In the genomic region with DNA sequence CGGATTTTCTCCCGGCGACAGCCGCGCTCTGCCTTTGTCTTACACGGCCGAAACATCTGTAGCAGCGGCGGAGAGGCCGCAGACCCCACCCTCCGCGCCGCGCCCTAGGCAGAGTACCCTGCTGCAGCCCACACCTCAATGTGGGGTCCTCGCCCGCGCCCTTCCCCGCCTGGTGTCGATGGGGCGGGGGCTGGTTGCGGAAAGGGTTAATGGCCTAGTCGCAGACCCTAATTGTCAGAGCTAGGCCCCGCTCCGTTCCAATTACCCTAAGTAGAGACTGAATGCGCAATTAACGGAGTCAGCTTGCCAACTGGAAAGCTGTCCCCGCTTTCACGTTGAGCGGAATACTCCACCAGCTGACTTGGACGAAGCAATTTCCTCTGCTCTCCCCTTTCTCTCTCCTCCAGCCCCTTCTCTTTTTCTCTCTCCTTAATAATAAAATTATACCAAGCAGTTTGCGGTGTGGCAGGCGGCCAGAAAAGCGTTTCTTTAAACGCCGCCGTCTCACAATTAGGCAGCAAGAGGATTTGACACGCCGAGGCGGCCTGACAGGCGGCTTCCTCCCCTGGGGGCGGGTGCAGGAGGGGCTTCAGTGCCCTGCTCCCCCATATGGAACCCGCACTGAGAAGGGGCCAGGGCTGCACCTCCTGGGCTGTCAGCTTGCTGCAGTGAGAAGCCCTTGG, we compare ENCODE assay signal across 7 mouse cellular contexts. TPM values are rescaled to one million over a fixed set of nuclear protein-coding genes. Genes with fewer than 3 reads are reported as not detected.
DNase-seq lines count a peak whose midpoint lies in the region; ATAC-seq and TF ChIP-seq lines count a peak whose summit lies in the region.

No protein-coding gene starts in this region.

- H3K9me3 ChIP-seq in G1E (replicated peaks) = no peaks in the 10 kb centered on the region
- H3K9me3 ChIP-seq in forebrain, embryonic 16.5 days (ENCODE audit: control insufficient read depth, low read length) = no peaks in the 10 kb centered on the region
- no peaks in the 10 kb centered on the region for H3K9me3 ChIP-seq in midbrain, embryonic 10.5 days (replicated peaks)
- H3K9me3 ChIP-seq in stomach, embryonic 15.5 days = no peaks in the 10 kb centered on the region

- H3K9ac ChIP-seq in forebrain, embryonic 16.5 days (replicated peaks; ENCODE audit: low read depth, low read length) = peak overlapping the region; percentile 87
- H3K9ac ChIP-seq in stomach, embryonic 15.5 days = 0 out of 2 replicates have a peak overlapping the region, but pooled peaks have one; percentile 34

- DNase-seq in G1E (ENCODE audit: low spot score) = no peak
- DNase-seq in hindlimb bud, embryonic 11.5 days (ENCODE audit: extremely low spot score, low read depth, low spot score) = peak; percentile 26
- DNase-seq in left cerebral cortex, postnatal 10 days (ENCODE audit: extremely low spot score in 1 of 2, low spot score in 2 of 2) = peak; percentile 75 to 80
- peak; percentile 57 for DNase-seq in midbrain, embryonic 10.5 days (ENCODE audit: low spot score)

- intact Hi-C loops in left cerebral cortex, postnatal 10 days (cut with DNase I) = loop anchor here (2.0 to 5.0 kb wide), 2 partner anchors 36 to 70 kb away; a partner anchor contains a TSS

- no peak for TF ChIP-seq CTCF in G1E (IDR thresholded peaks at IDR 0.05; ENCODE audit: low read depth, low read length)

- H3K27me3 ChIP-seq in G1E (ENCODE audit: insufficient read depth, low read length) = no peaks in the 10 kb centered on the region
- no peaks in the 10 kb centered on the region for H3K27me3 ChIP-seq in forebrain, embryonic 16.5 days (replicated peaks; ENCODE audit: control insufficient read depth, insufficient read depth, low read length)
- H3K27me3 ChIP-seq in midbrain, embryonic 10.5 days (ENCODE audit: low read depth, poor library complexity, severe bottlenecking) = peaks cover 25% of the 10 kb centered on the region
- H3K27me3 ChIP-seq in stomach, embryonic 15.5 days (replicated peaks) = no peaks in the 10 kb centered on the region

- peaks cover 63% of the 10 kb centered on the region for H3K4me1 ChIP-seq in G1E (ENCODE audit: insufficient read depth, low read depth, low read length)
- H3K4me1 ChIP-seq in brown adipose tissue, adult 24 weeks (ENCODE audit: control insufficient read depth, insufficient read depth, insufficient read length, low read length) = peaks cover 32% of the 10 kb centered on the region
- peaks cover 62% of the 10 kb centered on the region for H3K4me1 ChIP-seq in forebrain, embryonic 16.5 days (replicated peaks; ENCODE audit: control insufficient read depth, insufficient read depth, low read length)
- peaks cover 90% of the 10 kb centered on the region for H3K4me1 ChIP-seq in midbrain, embryonic 10.5 days
- peaks cover 90% of the 10 kb centered on the region for H3K4me1 ChIP-seq in stomach, embryonic 15.5 days

- H3K4me3 ChIP-seq in G1E (ENCODE audit: low read depth, low read length) = peak overlapping the region; percentile 77
- peak overlapping the region; percentile 64 for H3K4me3 ChIP-seq in brown adipose tissue, adult 24 weeks (ENCODE audit: insufficient read depth, low read depth, low read length)
- H3K4me3 ChIP-seq in forebrain, embryonic 16.5 days (replicated peaks; ENCODE audit: low read length) = peak overlapping the region; percentile 73
- peak overlapping the region; percentile 79 for H3K4me3 ChIP-seq in midbrain, embryonic 10.5 days
- H3K4me3 ChIP-seq in stomach, embryonic 15.5 days (replicated peaks) = peak overlapping the region; percentile 63

- H3K36me3 ChIP-seq in G1E (replicated peaks) = peaks cover 78% of the 10 kb centered on the region
- no peaks in the 10 kb centered on the region for H3K36me3 ChIP-seq in forebrain, embryonic 16.5 days (ENCODE audit: control insufficient read depth, insufficient read depth)
- H3K36me3 ChIP-seq in midbrain, embryonic 10.5 days = peaks cover 24% of the 10 kb centered on the region
- no peaks in the 10 kb centered on the region for H3K36me3 ChIP-seq in stomach, embryonic 15.5 days

- peak overlapping the region; percentile 87 for H3K4me2 ChIP-seq in forebrain, embryonic 16.5 days (ENCODE audit: low read length)
- H3K4me2 ChIP-seq in stomach, embryonic 15.5 days = peak overlapping the region; percentile 100

- WGBS in forebrain, embryonic 16.5 days = under 1% methylated on average over 42 of the region's 42 CpGs
- WGBS in midbrain, embryonic 10.5 days = under 1% methylated on average over 42 of the region's 42 CpGs
- 2% methylated on average over 42 of the region's 42 CpGs for WGBS in stomach, embryonic 15.5 days

- no peak for ATAC-seq in G1E (ENCODE audit: extremely low read depth, insufficient number of reproducible peaks, low FRiP score, poor library complexity, severe bottlenecking)
- ATAC-seq in forebrain, embryonic 16.5 days = peak; percentile 77
- no peak for ATAC-seq in stomach, embryonic 15.5 days (ENCODE audit: insufficient read depth, low FRiP score, low read depth)

- H3K27ac ChIP-seq in brown adipose tissue, adult 24 weeks (replicated peaks; ENCODE audit: low read depth, low read length) = peak overlapping the region; percentile 59
- peak overlapping the region; percentile 100 for H3K27ac ChIP-seq in forebrain, embryonic 16.5 days (ENCODE audit: low read length)
- peak overlapping the region; percentile 90 for H3K27ac ChIP-seq in midbrain, embryonic 10.5 days (replicated peaks)
- peak overlapping the region; percentile 89 for H3K27ac ChIP-seq in stomach, embryonic 15.5 days

RNA-seq across cellular contexts. Expression of a gene that starts 45.3 kb away (rescaled TPM):
- 79.4 and 137 TPM in 2 replicates for total RNA-seq in G1E (2014; fragmentation: Nextera tagmentation)
- total RNA-seq in G1E (2017) = 64.4 and 66.8 TPM in 2 replicates
- 276 and 322 TPM in 2 replicates for polyA plus RNA-seq in G1E (2012)
- polyA plus RNA-seq in brown adipose tissue, adult 24 weeks (2012; ENCODE audit: insufficient read depth, insufficient read length, missing spikeins) = 192 and 233 TPM in 2 replicates
- 41.1 and 46.9 TPM in 2 replicates for polyA plus RNA-seq in forebrain, embryonic 16.5 days (2015; fragmentation: Nextera tagmentation; extraction: Ambion mirVana)
- 10 to 100 TPM; 41.5 to 43.0 TPM for total RNA-seq in left cerebral cortex, postnatal 10 days (2021)
- 47.0 and 51.0 TPM in 2 replicates for polyA plus RNA-seq in midbrain, embryonic 10.5 days (2016; fragmentation: Nextera tagmentation; extraction: Ambion mirVana)
- polyA plus RNA-seq in stomach, embryonic 15.5 days (2015; fragmentation: Nextera tagmentation; extraction: Ambion mirVana) = 81.5 and 83.5 TPM in 2 replicates
